Mouse (Mus musculus) lung, postnatal 14 days (tissue): ENCODE data around the gene Tigd4.
"Not testable (repeated sequence)": the region's sequence is repeated elsewhere in the genome, so short reads cannot be mapped to it uniquely, and the experiment has no call there.

ENCODE experiments used
- DNase-seq: peaks from one replicate; pipeline ENCODE4 v3.0.0; 2021

Gene Tigd4

GRCm38 (mm10) chr3:84593274-84593673 lies at the start of gene Tigd4:
Tigd4 (plus strand) TSS chr3:84593574.
- no peak for DNase-seq

DNA sequence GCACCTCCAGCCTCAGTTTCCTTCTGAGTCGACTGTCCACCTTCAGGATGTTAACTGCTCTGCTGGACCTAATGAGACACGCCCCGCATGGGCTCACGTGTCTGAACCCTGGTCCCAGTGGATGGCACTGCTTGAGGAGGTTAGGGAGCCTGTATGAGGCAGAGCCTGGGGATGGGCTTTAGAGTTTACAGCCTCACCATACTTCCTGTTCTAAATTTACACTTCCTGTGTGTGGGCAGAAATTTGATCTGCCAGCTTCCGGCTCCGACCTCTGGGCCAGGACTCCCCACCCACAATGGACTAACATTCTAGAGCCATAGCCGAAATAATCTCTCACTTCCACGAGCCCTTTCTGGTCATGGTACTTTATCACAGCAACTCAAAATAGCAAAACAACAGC lies 46.2 kb upstream of the Tigd4 start:
- DNase-seq: no peak

DNA sequence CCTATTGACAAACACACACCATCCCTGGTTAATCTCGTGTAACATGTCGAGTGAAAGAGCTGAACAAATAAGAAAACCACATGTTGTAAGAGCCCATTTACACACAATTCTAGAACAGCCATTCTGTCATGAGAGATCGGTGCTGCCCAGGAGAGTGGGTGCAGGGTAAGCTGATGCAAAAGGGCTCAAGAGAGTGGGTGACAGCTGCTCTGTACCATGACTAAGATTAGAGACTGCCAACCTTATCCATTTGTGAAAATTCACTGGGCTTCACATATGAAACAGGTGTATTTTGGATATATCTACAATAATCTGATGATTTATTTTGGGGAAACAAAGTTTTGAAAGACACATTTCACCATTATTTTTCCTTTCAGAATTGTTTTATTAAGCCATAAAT lies 37.6 kb upstream of the Tigd4 start:
- DNase-seq: no peak

GRCm38 (mm10) chr3:84558301-84558700 lies 35.1 kb upstream of the Tigd4 start:
- DNase-seq: no peak

DNA sequence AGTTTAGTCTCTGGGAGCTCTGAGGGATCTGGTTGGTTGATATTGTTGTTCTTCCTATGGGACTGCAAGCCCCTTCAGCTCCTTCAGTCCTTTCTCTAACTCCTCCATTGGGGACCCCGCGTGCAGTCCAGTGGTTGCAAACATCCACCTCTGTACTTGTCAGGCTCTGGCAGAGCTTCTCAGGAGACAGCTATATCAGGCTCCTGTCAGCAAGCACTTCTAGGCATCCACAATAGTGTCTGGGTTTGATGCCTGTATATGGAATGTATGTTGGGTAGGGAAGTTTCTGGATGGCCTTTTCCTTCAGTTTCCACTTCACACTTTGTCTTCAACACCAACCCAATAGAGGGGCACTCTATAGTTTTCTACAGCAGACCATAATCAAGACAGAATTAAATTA lies 30.5 kb upstream of the Tigd4 start:
- DNase-seq: not testable (repeated sequence)

GRCm38 (mm10) chr3:84563415-84563814 lies 30.0 kb upstream of the Tigd4 start:
- DNase-seq: no peak

DNA sequence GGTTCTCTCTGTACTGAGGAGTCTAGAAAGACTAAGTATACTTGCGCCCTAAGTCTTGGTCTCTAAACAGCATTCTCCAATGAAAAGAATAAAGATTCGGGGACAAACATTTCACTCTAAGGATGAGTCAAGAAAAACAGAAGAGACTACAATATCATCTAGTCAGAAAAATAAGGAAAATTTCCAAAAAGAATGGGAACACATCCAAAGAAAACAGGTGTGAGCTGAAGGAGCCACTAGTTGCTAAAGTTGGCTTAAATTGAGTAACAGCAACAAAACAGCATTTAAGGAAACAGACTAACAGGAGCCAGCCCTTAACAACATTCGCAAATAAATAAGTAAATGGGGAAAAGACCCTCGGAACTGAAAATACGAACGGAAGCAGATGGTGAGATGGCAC lies 24.8 kb upstream of the Tigd4 start:
- no peak for DNase-seq

DNA sequence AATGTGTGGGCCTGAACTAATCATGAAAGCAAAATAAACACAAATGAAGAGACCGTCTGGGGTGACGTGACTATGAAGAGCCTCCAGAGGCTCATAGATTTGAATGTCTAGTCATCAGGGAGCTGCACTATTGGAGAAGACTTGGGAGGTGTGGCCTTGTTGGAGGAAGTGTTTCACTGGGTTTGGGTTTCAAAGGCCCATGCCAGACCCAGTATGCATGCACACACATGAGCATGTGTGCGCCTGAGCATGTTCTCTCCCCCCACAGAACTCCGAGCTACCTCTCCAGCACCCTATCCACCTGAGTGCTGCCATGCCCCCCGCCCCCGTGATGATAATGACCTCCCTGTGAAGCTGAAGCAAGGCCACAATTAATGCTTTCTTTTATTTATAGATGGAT lies 23.8 kb upstream of the Tigd4 start:
- no peak for DNase-seq

- DNase-seq: no peak
These were observed 22.9 kb upstream of the Tigd4 start for GRCm38 (mm10) chr3:84570501-84570900.

DNA sequence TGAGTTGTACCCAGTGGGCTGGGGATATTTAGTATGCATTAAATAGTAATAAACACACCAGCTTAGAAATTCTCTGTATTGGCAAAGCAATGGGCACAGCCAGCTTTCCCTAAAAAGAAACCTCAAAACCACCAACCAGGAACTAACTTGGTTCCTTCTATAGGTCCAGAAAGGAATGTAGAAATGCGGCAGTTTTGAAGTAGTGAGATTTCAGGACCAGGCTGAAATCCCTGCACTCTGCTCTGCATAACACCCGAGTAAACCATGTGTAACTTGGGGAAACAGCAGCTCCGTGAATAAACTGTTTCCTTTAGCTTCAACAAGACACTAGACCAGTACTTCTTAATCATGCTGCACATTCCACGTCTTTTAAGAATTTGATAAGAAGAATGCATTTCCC lies 12.7 kb upstream of the Tigd4 start:
- no peak for DNase-seq

GRCm38 (mm10) chr3:84581696-84582022 lies 11.7 kb upstream of the Tigd4 start:
- no peak for DNase-seq

- DNase-seq: peak; percentile 98
These were observed 11.1 kb upstream of the Tigd4 start, which contains the start of gene Arfip1 for GRCm38 (mm10) chr3:84582023-84582912. Arfip1 (minus strand) TSS chr3:84582625.

GRCm38 (mm10) chr3:84582913-84583276 lies 10.5 kb upstream of the Tigd4 start:
- no peak for DNase-seq

DNA sequence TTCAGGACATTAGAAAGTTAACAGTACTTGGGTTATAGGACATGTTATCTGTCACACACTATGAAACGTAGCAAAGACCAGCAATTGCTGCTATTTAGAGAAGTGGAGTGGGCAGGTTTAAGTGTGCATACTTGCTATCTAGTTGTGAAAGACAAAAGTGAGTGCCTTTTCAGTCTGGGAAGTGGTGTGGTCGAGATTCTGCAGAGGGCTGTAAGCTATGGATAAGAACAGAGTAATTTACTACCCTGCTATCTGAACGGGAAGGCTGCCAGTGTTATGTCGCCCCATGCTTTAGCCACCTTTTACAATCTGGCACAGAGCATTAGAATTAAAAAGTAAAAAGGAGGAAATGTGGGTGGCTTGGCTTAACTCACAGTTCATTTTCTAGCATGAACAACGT lies 6.6 kb upstream of the Tigd4 start:
- DNase-seq: no peak

DNA sequence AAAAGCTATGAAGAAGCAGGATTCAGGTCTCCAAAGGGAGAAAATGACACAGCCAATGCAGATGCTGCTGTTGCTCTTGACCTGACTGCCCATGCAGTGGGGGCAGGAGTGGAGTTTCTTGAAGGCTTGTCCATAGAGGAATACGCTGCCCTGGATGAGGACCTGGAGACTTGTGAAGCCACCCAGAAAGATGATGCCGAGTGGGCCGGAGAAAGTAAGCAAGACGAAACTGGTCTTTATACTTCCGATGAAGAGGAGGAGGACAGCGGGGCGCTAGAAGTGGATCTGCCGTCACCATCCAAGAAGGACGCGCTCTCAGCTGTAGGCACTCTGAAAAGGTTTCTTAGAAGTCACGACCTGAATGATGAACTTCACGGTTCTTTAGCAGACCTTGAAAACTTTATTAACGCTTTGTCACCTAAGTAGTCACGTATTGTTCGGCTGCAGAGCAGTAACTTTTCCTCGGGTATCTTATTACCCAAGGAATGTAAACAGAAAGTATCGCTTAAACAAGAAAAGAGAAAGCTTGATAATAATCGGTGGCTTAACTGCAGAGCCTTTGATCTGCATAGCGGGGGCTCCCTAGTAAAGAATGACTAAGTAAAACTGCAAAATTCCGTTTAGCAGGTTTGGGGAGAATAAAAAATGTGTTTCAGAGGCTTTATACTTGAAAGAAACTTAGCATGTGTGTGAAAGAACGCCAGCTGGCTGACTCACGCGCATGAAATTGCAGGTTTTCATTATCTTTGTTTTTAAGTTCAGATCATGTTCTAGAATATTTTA lies 1.7 kb downstream of the Tigd4 start:
- DNase-seq: no peak

GRCm38 (mm10) chr3:84595677-84596234 lies 2.4 kb downstream of the Tigd4 start:
- no peak for DNase-seq

GRCm38 (mm10) chr3:84597996-84598734 lies 4.8 kb downstream of the Tigd4 start:
- DNase-seq: no peak

DNA sequence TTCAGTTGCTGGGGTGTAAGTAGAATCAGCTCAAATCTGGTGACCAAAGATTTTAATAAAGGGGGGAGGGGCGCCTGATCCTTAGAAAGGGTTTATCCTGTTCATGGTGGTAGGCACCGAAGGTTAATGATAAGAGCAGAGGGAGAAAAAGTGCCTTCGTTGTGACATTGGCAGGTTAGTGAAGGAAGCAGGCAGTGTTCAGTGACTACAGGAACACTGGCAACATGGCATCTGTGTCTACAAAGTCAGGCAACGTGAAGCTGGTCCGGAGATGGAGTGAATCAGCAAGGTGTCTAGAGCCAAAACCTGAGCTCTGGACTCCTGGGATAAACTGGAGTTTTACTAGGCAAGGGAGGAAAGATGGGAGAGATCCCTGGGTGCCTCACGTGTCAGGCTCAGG lies 5.4 kb downstream of the Tigd4 start:
- DNase-seq: no peak

GRCm38 (mm10) chr3:84601870-84602495 lies 8.6 kb downstream of the Tigd4 start:
- DNase-seq: no peak

- DNase-seq: no peak
These were observed 9.4 kb downstream of the Tigd4 start for GRCm38 (mm10) chr3:84602759-84603158.

DNA sequence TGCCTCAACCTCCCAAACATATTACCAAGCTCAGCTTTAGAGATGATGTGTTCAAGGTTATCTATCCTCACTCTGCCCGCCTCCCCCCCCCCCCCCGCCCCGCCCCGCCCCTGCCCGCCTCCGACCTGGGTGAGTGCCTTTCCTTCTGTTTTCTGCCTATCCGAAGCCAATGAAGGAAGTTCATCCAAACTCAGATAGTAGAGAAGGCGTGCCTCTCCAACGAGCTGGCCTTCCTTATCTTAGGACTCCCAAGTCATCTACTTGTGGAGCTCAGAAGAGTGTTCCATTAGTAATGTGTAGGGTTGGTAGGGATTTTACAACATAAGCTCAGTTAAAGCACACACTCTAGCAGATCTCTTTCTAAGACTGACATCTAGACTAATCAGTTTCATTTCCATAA lies 9.8 kb downstream of the Tigd4 start:
- DNase-seq: no peak

GRCm38 (mm10) chr3:84610183-84610710 lies 16.9 kb downstream of the Tigd4 start:
- DNase-seq: no peak
